Mouse (Mus musculus) c-Kit-positive CD71-positive TER-119-negative erythroid progenitor cells, embryonic 14.5 days (primary cell): ENCODE results near the gene Galnt2.

Experiments used
- DNase-seq: peaks from one replicate; pipeline ENCODE4 v3.0.0-alpha.2; 2013; ENCODE audit warnings: low read depth

Galnt2 gene

DNA sequence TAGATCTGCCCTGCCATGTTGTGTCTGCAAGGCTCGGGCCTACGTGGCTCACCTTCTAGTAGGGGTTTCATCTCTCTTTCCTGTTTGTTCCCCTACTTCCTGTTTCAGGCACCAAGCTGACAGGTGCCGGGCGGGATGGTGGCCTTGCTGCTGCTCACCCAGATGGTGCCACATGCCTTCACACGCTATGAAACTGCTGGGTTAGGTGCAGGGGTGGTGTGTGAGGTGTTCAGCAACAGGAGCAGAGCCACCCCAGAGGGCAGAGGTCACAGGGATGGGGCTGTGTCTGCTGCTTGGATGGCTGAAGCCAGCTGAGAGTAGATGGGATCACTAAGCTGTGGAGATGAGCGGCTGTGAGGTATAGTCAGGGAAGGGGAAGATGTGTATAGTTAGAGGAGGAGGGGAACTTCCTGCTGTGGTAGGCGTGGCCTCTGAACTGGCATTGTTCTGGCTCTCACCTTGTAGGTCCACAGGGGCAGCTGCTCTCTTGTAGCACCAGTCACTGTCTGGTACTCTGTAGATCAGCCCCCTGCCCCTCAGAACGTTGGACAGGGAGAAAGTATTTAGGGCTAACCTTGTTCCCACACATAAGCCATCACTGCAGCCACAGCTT, 42.5 kb downstream of the Galnt2 start:
- DNase-seq, result no peak

DNA sequence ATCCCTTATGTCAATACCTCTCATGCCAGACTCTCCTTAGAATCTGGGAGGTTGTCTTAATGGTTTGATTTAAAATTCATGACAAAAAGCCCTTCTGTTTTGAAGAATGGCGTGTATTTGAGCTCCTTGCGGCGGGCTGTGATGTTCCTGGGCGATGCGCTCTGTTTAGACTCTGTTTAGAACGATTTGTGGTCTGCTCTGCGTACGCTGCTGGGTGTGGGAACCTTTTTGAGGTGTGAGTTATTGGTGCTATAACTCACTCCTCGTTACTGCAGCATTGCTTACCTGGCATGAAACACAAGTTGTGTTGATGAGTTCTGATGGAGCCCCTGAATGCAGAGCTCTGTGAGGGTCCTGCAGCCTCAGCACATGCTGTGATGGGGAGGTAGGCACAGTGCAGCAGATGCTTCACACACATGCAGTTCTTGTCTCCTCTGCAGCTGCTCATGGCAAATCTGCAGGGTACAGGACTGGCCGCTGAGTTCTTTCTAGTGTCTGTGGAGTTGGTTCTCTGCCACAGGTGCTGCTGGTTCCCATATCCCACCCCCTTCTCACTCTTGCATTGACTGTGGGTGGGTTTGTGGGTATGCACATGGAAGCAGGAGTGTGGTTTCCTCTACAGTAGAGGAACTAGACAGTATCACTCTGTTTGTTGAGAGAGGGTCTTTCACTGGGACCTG, 43.4 kb downstream of the Galnt2 start:
- no peak for DNase-seq

DNA sequence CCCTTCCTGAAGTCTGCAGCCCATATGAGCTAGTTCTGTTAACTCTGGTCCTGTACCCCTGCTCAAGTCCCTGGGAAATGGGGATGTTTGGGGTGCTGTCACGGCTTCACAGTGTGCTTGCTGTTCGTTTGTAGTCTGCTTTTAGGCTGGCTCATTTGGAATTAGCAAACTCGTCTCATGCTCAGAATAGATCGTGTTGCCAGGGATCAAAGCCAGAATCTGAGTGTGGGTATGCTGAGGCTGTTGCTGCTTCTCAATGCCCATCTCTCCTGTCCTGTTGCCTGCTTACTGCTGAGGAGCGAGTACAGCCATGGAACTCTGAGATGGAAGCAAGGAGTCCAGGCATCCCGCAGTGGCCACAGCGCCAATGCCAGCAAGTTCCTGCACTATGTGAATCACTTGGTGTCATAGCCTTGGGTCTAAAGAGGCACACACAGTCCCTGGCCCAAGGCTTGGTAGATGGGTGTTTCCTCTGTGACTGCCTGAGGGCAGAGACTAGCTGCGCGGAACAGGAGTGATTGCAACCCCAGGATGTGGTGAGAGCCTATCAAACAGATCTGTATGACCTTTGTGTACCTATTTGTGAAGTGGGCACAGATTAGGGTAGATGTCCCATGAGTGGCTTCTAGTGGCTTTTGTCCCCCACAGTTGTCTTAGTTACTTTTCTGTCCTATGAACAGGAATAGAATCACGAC, 44.3 kb downstream of the Galnt2 start:
- DNase-seq, result no peak

DNA sequence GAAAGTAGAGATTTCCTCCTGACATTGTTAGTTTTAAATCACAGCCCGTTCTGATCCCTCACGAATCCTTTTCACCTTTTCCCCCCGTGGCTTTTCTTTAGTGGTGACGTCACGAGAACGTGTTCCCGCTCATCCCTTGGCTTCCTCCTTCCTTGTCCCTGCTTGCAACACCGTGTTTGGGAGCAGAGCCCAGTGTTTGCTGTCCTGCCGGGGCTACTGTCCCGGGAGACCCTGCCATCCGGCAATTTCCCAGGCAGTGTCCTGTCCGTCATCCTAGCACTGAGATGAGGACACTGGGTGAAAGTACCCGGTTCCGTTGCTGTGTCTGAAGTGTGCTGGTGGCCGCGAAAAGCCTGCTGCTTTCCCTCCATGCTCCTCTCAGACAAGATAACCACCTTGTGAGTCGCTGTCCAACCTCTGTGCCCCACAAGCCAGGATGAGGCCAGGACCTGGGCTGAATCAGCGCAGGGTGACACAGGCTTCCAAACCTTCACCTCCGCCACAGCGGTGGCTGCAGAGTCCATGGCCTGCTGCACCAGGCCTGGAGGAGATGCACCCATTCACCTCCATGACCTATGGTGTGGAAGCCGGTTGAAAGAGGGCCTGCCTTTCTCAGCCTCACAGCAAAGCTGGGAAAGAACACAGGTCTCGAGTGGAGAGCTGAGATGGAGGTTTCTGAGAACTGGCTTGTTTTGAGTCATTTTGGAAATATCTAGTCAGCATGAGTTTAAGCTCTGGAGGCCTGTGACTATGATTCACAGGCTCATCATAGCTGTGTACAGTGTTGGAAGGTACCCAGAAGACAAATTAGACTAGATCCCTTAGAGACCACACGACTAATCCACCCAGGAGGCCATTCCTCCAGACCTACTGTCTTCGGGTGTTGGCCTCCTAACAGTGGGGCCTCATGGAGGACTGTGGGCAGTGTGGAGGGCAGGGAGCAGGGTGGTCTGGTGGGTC, 47.0 kb downstream of the Galnt2 start:
- DNase-seq, result no peak

DNA sequence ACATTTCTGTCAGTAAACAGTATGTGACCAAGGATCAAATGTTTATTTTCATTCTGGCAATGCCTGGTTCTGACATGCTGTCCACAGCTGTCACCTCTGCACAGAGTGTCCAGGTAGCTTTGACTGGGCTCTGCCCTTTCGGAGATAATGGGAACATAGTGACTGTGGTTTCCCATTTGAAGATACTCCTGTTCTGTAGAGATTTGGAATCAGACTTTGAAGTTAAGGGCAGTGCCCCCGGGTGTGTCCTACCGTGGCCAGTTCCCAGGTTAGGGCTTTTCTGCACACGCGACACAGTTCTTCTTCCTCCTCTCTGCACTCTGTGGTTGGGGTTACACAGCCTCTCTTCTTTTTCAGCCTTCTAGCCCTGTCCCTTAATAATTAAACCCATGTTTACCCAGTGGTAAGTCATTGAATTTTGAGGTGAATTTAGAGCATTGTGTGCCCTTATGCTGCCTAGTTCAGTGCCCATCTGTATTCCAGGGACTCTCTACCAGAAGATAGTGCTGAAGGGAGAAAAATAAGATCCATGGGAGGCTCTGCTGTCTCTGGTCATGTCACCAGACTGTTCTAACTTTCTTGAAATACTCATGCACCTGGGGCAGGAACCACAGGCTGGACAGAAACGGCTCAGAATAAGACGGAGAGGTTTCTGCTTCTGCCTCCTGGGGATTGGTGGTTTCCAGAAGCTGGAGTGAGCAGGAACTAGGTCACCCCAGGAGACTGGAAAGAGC, 47.9 kb downstream of the Galnt2 start:
- DNase-seq, result no peak

DNA sequence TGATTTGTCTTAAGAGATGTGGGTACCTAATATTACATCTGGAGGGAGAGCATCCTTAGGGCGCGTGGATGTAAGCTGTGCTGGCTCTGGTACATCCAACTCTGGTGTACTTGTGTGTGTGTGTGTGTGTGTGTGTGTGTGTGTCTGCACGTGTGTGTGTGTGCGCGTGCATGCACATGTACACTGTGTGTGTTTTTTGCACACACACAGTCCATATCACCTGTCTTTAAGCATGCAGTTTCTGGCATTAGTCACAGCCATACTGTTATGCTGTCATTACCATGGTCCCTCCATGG, 48.4 kb downstream of the Galnt2 start:
- DNase-seq, result no peak

DNA sequence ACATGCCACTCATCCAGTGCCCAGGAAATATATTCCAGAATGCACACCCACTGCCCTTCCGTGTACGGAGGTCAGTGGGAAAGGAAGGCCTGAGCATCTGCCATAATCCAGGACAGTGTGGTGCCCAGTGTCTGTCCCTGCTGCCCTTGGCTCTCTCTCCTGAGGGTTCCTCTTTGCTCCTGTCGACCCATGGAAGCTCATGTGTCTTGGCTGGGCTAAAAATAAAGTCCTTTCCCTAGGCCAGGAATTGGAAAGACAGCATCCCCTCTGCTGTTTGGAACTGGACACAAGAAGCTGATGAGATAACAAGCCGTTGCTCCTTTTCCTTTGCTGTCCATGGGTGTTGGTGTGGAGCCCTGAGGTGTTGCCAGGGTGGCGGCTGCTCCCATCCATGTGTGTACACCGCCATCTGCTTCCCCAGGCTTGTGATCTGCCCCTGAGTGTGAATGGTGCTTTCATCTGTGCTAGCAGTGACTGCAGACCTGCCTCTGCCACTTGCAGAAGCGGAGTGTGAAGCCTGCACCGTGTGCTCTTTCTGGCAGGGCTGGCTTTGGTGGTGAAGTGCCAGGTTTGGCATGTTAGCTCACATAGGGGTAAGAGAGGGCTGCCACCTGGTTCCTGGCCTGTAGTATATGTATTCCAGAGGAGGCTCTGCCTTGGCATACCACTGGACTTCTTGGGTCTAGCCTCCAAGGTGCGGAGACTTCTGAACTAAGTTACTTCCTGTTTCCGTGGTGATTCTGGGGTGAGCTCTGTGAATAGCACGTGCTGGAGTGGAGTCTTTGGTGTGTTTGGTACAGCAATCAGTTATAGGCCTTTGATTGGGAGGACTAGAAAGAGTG, 50.7 kb downstream of the Galnt2 start:
- no peak for DNase-seq

DNA sequence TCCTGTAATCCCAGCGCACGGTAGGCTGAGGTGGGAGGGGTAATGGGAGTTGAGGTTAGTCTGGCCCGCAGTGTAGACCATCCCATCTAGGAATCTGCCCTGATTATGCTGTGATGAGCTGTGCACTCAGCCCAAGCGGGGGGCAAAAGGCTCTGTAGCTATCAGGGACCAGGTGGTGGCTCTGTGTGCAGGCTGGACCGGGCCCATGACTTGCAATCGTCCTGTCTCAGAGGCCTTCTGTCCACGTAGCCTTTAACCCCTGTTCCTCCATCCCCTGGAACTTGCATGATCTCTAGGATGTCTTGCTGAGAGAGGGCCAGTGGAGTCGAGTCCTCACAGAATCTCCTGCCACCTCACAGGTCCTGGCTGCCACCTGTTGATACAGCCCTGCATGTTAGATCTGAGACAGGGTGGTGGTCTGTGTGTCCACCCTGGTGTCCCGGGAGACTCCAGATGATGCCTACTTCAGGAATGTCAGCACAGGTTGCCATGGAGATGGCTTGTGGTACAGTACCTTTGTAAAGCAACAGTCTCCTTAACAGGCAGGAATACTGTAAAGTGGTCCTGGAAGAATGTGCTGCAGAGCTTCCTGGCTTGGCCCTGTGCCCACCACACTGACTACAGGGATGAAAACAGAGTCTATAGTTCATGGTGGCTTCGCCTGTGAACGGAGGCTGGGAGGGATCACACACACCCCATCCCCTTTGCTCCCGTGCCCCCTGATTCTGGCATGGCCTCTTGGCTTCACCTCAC, 51.9 kb downstream of the Galnt2 start:
- DNase-seq, result no peak

DNA sequence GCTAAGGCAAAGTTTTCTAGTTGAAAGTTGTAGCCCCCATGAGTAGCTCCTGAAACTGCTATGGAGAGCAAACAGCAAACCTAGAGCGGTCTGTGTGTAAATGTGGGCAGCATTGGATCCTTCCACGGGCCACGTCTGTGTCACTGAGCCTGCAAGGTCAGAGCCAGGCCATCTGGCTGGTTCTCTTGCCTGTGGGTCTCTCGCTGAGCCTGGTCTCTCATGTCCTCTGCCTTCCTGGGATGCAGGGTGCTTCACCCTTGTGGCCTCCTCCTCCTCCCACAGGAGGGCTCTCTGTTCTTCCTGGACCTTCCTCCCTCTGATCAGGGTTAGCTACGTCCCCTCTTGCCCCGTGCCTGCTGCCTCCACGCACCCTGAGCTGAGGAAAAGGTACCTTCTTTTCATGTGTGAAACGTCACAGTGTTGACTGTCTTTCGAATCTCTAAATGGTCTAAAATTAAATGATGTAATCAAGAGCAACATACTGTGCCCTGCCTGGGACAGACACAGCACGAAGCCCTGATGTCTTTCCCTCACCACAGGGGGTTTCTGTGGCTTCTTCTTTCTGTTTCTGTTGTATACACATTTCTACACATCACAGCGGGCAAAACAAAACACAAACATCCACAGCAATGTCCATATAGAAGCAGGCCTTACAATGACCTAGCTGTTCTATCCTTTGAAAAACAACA, 52.6 kb downstream of the Galnt2 start:
- DNase-seq, result no peak

DNA sequence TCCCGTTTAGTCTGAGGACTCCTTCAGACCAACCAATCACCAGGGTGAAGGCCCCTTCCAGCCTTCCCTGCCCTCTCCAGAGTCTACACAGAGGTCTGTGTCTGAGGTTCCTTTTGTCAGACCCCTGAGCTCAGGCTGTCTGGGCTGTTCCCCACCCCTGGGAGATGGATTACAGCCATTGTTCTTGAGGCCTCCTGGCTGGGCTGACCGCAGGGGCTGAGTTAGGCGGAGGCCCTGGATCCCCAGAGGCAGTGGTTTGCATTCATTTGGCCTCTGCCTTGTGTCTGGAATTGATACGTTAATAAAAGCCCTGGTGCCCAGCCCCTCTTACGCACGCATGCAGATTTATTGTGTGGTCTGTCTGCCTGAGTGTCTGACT, 53.1 kb downstream of the Galnt2 start:
- no peak for DNase-seq

DNA sequence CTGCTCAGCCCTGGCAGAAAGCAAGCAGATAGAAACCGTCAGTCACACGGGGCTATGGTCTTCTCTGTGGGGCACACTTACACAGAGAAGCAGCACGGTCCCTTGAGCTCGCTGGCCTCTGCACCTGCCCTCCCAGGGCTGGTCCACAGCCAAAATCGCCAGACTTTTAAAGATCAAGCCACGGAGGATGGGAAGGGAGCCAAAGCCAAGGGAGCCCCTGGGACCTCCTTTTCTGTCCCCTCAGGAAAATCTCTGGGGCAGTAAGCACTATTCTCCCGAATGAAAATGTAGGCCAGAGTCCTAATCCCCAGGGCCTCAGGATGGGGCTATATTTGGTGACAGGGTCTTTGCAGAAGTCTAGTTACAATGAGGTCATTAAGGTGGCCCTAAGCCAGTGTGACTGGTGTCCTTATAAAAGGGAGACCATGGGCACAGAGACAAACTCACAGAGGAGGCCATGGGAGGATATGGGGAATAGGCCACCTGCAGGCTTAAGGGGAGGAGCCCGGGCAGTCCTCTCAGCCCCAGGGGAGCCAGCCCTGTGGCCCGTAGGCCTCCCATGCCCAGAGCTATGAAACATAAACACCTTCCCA, 53.9 kb downstream of the Galnt2 start:
- DNase-seq, result no peak

DNA sequence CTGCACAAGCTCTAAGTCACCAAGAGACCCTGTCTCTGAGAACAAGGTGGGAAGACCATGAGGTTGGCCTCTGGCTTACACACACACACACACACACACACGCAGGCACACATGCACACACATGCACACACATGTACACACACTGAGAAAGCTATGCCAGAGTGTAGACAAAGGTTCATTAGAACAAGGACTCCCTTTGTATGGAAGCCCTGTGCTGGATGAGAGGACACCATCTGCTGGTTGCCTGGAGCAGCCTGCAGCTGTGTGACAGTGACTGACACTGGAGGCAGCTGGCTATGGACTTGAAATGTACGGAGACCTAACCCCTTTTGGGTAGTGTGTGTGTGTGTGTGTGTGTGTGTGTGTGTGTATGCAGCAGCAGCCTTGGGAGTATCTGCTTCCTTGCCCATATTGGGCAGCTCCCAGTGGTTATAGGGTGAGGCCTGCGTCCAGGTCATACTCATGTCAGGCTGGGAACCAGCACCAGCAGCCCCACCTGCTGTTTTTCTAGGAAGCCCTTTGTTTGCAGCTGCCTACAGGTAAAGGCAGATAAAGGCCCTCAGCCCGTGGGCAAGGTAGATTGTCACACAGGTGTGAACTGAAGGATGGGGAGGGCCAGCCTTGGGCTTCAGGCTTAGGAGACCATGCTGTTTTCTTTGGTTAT, 55.4 kb downstream of the Galnt2 start:
- DNase-seq, result no peak

DNA sequence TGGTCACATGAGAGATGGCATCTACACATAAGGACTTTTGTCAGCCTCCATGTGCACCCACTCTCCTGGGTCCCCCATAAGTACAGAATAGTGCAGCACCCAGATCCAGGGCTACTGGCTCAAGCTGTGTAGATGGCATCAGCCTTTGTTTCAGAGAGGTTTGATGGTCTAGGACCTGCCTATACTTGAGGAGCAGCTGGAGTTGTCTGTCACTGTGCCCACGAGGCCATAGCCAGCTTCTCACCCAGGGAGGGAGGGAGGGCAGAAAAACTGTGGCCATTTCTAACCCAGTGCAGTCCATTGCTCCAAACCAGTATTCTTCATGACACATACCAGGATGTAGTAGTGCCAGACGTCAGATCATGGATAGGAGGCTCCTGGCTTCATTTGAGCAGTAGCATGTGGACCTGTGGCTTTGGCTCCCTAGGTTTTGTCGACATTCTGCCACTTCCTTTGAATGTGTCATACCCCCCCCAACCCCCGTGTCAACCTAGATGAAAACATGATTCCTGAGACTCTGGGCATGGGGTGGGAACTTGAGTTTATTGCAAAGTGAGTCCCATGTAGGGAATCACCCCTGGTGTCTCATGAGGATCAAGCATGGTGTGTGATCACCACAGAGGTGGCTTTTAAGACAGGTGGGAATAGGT, 57.1 kb downstream of the Galnt2 start:
- no peak for DNase-seq

DNA sequence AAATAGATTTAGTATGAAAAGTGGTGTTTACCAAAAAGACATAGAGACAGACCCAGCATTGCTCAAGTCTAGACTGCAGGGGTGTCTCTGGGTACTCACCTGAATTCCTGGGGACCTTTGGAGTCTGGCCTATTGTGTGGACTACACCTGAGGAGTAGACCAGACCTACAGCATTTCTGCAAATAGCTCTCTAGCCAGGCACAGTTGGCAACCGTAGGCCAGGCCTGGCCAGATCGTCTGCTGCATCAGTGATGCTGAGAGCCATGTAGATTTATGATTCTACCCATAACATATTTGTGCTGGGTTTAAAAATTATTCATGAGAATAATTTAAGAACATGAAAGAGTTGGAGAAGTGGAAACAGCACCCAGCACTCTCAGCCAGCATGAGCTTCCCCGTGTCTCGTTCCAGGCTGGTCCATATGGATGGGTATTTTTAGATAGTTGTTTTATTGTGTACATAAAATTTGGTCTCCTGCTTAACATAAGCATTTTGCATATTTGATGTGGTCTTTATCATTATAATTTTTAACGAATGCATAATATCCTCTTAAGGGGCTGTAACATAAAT, 58.4 kb downstream of the Galnt2 start:
- no peak for DNase-seq

DNA sequence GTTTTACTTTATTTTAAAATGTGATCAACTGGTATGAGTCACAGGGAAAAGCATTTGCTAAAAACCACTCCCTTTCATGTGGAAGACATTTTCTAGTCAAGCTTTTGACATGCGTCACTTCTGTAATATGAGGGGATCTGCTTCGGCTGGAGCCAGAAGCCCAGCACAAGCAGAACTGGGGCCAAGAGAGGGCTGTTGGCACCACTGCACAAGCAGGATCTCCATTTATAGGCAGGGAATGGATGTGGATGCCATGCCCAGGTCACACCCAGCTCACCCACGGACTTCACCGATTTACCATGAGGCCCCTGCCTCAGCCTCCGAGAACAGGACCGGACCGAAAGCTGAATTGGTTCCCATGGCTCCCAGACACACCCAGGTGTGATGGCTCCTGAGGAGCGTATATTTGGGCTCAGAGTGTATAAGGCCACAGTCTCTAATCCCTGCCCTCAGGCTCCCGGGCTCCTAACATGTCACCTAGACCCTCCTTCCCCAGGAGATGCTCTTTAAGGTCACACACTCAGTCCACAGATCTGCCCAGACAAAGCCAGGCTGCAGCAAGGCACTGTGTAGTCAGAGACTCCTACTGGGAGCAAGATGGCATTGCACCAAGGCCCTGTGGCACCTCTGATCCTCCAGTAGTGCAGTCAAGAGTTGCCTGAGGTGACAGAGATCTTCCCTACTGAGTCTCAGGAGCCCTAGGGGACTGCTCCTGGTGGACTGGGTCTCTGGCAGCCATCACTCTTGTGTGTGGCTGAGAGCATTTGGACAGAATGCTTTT, 59.9 kb downstream of the Galnt2 start:
- no peak for DNase-seq

DNA sequence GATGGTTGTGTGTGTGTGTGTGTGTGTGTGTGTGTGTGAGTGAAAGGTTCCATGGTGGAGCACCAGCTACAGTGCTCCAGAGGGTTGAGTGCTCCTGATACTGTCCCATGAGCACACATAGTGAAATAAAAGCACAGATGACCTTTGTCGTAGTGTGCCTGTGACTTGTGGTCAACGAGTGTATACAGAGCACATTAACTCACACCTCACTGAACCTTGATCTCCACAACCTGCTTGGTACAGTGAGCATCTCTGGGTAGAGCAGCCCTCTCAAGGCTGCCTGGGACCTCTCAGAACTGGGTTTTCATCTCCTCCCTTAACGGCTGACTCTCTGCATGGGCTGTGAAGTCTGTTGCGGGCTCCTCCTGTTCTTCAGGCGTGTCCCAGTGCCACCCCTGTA, 60.5 kb downstream of the Galnt2 start:
- no peak for DNase-seq

DNA sequence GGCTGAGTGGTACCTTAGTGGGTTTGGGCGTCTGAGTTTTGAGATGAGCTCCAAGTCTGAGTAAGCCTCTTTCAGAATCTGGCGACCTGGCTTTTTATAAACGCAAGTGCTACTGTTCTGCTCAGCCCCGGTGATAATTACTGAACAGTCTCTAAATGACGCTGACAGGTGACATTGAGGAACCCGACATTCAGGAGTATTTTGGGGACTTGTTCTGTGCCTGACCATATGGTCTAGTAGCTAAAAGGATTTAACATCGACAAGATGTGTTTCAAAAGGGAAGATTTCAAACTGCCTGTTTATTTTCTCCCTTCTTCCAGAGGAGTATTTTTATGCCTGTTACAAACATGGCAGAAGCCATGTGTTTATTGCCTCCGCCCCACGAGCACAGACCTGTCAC, 61.8 kb downstream of the Galnt2 start:
- DNase-seq, result no peak
